ENCODE assay signal across 9 mouse cellular contexts in genomic region chr17:34855825-34856224, GRCm38 (mm10). TPM values are rescaled to one million over a fixed set of nuclear protein-coding genes. Genes with fewer than 3 reads are reported as not detected.
A peak's percentile ranks its signal among the peaks of the same experiment; 100 is the strongest.
DNase-seq lines count a peak whose midpoint lies in the region; ATAC-seq and TF ChIP-seq lines count a peak whose summit lies in the region.
"Had no signal": no experiment of that assay in that cellular context is flagged by ENCODE, and none has a peak within 500 bp of the region (broad histone marks: within the 10 kb centered on the region; RNA-seq: fewer than 3 reads in every experiment).

No protein-coding gene starts in this region.

- 43% methylated on average over 3 of the region's 3 CpGs for WGBS in hindbrain, embryonic 10.5 days
- 51% methylated on average over 3 of the region's 3 CpGs for WGBS in hindbrain, embryonic 13.5 days

- DNase-seq in hindbrain, embryonic 10.5 days (ENCODE audit: low spot score) = peak; percentile 45
- DNase-seq in A20 (ENCODE audit: low read depth, low spot score) (peak; percentile 57), R1 (ENCODE audit: low read depth, low spot score) (peak; percentile 25)
- peak; percentile 64 for DNase-seq in kidney, postnatal 14 days
- DNase-seq in frontal cortex, postnatal 10 days (ENCODE audit: low spot score in 2 of 2) = no peak

- no peaks in the 10 kb centered on the region for H3K9me3 ChIP-seq in hindbrain, embryonic 10.5 days
- H3K9me3 ChIP-seq in hindbrain, embryonic 13.5 days = no peaks in the 10 kb centered on the region
- H3K9me3 ChIP-seq: embryonic facial prominence, embryonic 12.5 days had no signal

- H3K27me3 ChIP-seq in hindbrain, embryonic 10.5 days (ENCODE audit: insufficient read depth, poor library complexity, severe bottlenecking) = no peaks in the 10 kb centered on the region
- no peaks in the 10 kb centered on the region for H3K27me3 ChIP-seq in hindbrain, embryonic 13.5 days
- H3K27me3 ChIP-seq: embryonic facial prominence, embryonic 12.5 days had no signal

- TF ChIP-seq CTCF in embryonic fibroblast, embryonic 13.5 days (IDR thresholded peaks at IDR 0.05; ENCODE audit: borderline replicate concordance, insufficient read depth, low read length) = peak; percentile 62

- peaks cover 64% of the 10 kb centered on the region for H3K36me3 ChIP-seq in hindbrain, embryonic 10.5 days
- peaks cover 61% of the 10 kb centered on the region for H3K36me3 ChIP-seq in hindbrain, embryonic 13.5 days

- peaks cover 15% of the 10 kb centered on the region for H3K4me1 ChIP-seq in hindbrain, embryonic 10.5 days (replicated peaks)
- H3K4me1 ChIP-seq in hindbrain, embryonic 13.5 days (replicated peaks) = peaks cover 16% of the 10 kb centered on the region
- H3K4me1 ChIP-seq in embryonic fibroblast, embryonic 13.5 days (ENCODE audit: control insufficient read depth, insufficient read depth, low read length) = 0 out of 2 replicates have a peak, but pooled peaks cover 3% of the 10 kb centered on the region

- ATAC-seq in hindbrain, embryonic 13.5 days (ENCODE audit: low FRiP score) = no peak
- peak; percentile 51; the same call in 1 of the 2 replicates for ATAC-seq in monocyte, adult 5-6 weeks (replicated peaks; ENCODE audit: insufficient number of reproducible peaks, low FRiP score, low TSS enrichment, poor library complexity, severe bottlenecking)

- TF ChIP-seq POLR2A in embryonic fibroblast, embryonic 13.5 days (IDR thresholded peaks at IDR 0.05; ENCODE audit: low read depth, low read length) = no peak

- no peak overlapping the region for H3K4me2 ChIP-seq in hindbrain, embryonic 13.5 days
- H3K4me2 ChIP-seq: embryonic facial prominence, embryonic 12.5 days had no signal

- no peak overlapping the region for H3K4me3 ChIP-seq in hindbrain, embryonic 10.5 days
- no peak overlapping the region for H3K4me3 ChIP-seq in hindbrain, embryonic 13.5 days
- H3K4me3 ChIP-seq in embryonic fibroblast, embryonic 13.5 days (ENCODE audit: insufficient read depth, low read length) = no peak overlapping the region
- H3K4me3 ChIP-seq: embryonic facial prominence, embryonic 12.5 days had no signal

- H3K9ac ChIP-seq in hindbrain, embryonic 13.5 days = no peak overlapping the region
- H3K9ac ChIP-seq: embryonic facial prominence, embryonic 12.5 days had no signal

- H3K27ac ChIP-seq in hindbrain, embryonic 10.5 days = no peak overlapping the region
- no peak overlapping the region for H3K27ac ChIP-seq in hindbrain, embryonic 13.5 days
- H3K27ac ChIP-seq in embryonic fibroblast, embryonic 13.5 days (ENCODE audit: insufficient read depth, low read length) = no peak overlapping the region
- H3K27ac ChIP-seq: embryonic facial prominence, embryonic 12.5 days had no signal

RNA-seq across cellular contexts. Expression of gene Nelfe, which starts 5.6 kb away (rescaled TPM):
- 137 and 139 TPM in 2 replicates for polyA plus RNA-seq in hindbrain, embryonic 10.5 days (2016; fragmentation: Nextera tagmentation; extraction: Ambion mirVana)
- polyA plus RNA-seq in hindbrain, embryonic 13.5 days (2015; fragmentation: Nextera tagmentation; extraction: Ambion mirVana) = 82.7 and 88.9 TPM in 2 replicates
- polyA plus RNA-seq in embryonic fibroblast, embryonic 13.5 days (2011; ENCODE audit: insufficient read length, low read depth, missing spikeins) = 31.5 and 34.7 TPM in 2 replicates
- total RNA-seq in monocyte, adult 5-6 weeks (2017) = 16.3 to 45.3 TPM (median 33.1 TPM) in 3 replicates

RNA-seq across cellular contexts. Expression of gene Skiv2l, which starts 5.8 kb away (rescaled TPM):
- 58.2 and 65.1 TPM in 2 replicates for polyA plus RNA-seq in hindbrain, embryonic 10.5 days (2016; fragmentation: Nextera tagmentation; extraction: Ambion mirVana)
- 54.1 and 60.4 TPM in 2 replicates for polyA plus RNA-seq in hindbrain, embryonic 13.5 days (2015; fragmentation: Nextera tagmentation; extraction: Ambion mirVana)
- polyA plus RNA-seq in embryonic fibroblast, embryonic 13.5 days (2011; ENCODE audit: insufficient read length, low read depth, missing spikeins) = 25.6 and 27.7 TPM in 2 replicates
- total RNA-seq in monocyte, adult 5-6 weeks (2017) = 55.7 to 103 TPM (median 62.4 TPM) in 3 replicates

RNA-seq across cellular contexts. Expression of gene Cfb, which starts 6.5 kb away (rescaled TPM):
- polyA plus RNA-seq in hindbrain, embryonic 10.5 days (2016; fragmentation: Nextera tagmentation; extraction: Ambion mirVana) = 1.9 TPM in 2 replicates
- polyA plus RNA-seq in hindbrain, embryonic 13.5 days (2015; fragmentation: Nextera tagmentation; extraction: Ambion mirVana) = 1.9 TPM in 2 replicates
- polyA plus RNA-seq in embryonic fibroblast, embryonic 13.5 days (2011; ENCODE audit: insufficient read length, low read depth, missing spikeins) = 0.26 TPM in 1 of 2 replicates, not detected in the other
- total RNA-seq in monocyte, adult 5-6 weeks (2017) = 1.1 to 4.8 TPM (median 2.8 TPM) in 3 replicates

RNA-seq across cellular contexts. Expression of gene Dxo, which starts 19.0 kb away (rescaled TPM):
- 83.2 and 83.7 TPM in 2 replicates for polyA plus RNA-seq in hindbrain, embryonic 10.5 days (2016; fragmentation: Nextera tagmentation; extraction: Ambion mirVana)
- 68.9 and 69.6 TPM in 2 replicates for polyA plus RNA-seq in hindbrain, embryonic 13.5 days (2015; fragmentation: Nextera tagmentation; extraction: Ambion mirVana)
- polyA plus RNA-seq in embryonic fibroblast, embryonic 13.5 days (2011; ENCODE audit: insufficient read length, low read depth, missing spikeins) = 21.9 and 25.0 TPM in 2 replicates
- 13.2 to 57.9 TPM (median 29.1 TPM) in 3 replicates for total RNA-seq in monocyte, adult 5-6 weeks (2017)

RNA-seq across cellular contexts. Expression of gene Stk19, which starts 19.1 kb away (rescaled TPM):
- polyA plus RNA-seq in hindbrain, embryonic 10.5 days (2016; fragmentation: Nextera tagmentation; extraction: Ambion mirVana) = 29.0 and 34.4 TPM in 2 replicates
- polyA plus RNA-seq in hindbrain, embryonic 13.5 days (2015; fragmentation: Nextera tagmentation; extraction: Ambion mirVana) = 36.5 and 40.5 TPM in 2 replicates
- 17.9 and 19.2 TPM in 2 replicates for polyA plus RNA-seq in embryonic fibroblast, embryonic 13.5 days (2011; ENCODE audit: insufficient read length, low read depth, missing spikeins)
- total RNA-seq in monocyte, adult 5-6 weeks (2017) = 28.8 to 49.5 TPM (median 40.0 TPM) in 3 replicates

Comparison
In these comparisons a context has a peak if more than half of its experiments do, and no peak if none do; other contexts are left out.
1. DNase-seq: peak in hindbrain, embryonic 10.5 days (single experiment), A20 (single experiment), R1 (single experiment) and kidney, postnatal 14 days (single experiment); none in frontal cortex, postnatal 10 days (0 of 2).